Mouse (Mus musculus) MEL (cell line): ENCODE measurements around the gene Ripor2. TPM values are rescaled to one million over a fixed set of nuclear protein-coding genes. Genes with fewer than 3 reads are reported as not detected.

Source experiments
- DNase-seq: peaks from one replicate; pipeline ENCODE4 v3.0.0; 2011; ENCODE audit warnings: low read depth, low spot score
- H3K27ac ChIP-seq: 2 replicates; pipeline ENCODE4 v1.5.1; 2012; ENCODE audit warnings: low read depth, mild to moderate bottlenecking, control low read depth, low read length, moderate library complexity; ENCODE audit not compliant: control insufficient read depth
- H3K27me3 ChIP-seq, 2 experiments: fragments of 150-350 bp in 1 of 2; sonication (generic) in 1 of 2; 2 replicates each; pipeline ENCODE4 v1.6.1; 2012; ENCODE audit warnings: low read length in 2 of 2, mild to moderate bottlenecking in 2 of 2, improper control_type of control experiment in 1 of 2, moderate library complexity in 1 of 2; ENCODE audit not compliant: insufficient read depth in 2 of 2, control insufficient read depth in 1 of 2
- H3K36me3 ChIP-seq, 2 experiments: 2 replicates each; pipeline ENCODE4 v1.6.1; 2012 to 2014; ENCODE audit warnings: low read length in 2 of 2, improper control_type of control experiment in 1 of 2, inconsistent platforms in 1 of 2, mild to moderate bottlenecking in 1 of 2; ENCODE audit not compliant: insufficient read depth in 2 of 2, control insufficient read depth in 1 of 2
- H3K4me1 ChIP-seq, 2 experiments: fragments of 150-350 bp in 1 of 2; sonication (generic) in 1 of 2; 2 replicates each; pipeline ENCODE4 v1.6.1; 2012; ENCODE audit warnings: low read length in 2 of 2, improper control_type of control experiment in 1 of 2, mild to moderate bottlenecking in 1 of 2; ENCODE audit not compliant: insufficient read depth in 2 of 2, control insufficient read depth in 1 of 2
- H3K4me3 ChIP-seq, 2 experiments: fragments of 150-350 bp in 1 of 2; sonication (generic) in 1 of 2; 2 replicates each; pipeline ENCODE4 v1.5.1; 2012; ENCODE audit warnings: low read depth in 2 of 2, low read length in 2 of 2, mild to moderate bottlenecking in 2 of 2, moderate library complexity in 2 of 2, control low read depth in 1 of 2, improper control_type of control experiment in 1 of 2; ENCODE audit not compliant: control insufficient read depth in 1 of 2, insufficient read depth in 1 of 2
- H3K79me2 ChIP-seq: 2 replicates; pipeline ENCODE4 v1.6.1; 2012; ENCODE audit warnings: mild to moderate bottlenecking, low read length, moderate library complexity; ENCODE audit not compliant: control insufficient read depth, poor library complexity, insufficient read depth
- H3K9ac ChIP-seq: 2 replicates; pipeline ENCODE4 v1.6.1; 2012; ENCODE audit warnings: low read depth, mild to moderate bottlenecking, control low read depth, low read length, moderate library complexity; ENCODE audit not compliant: control insufficient read depth, poor library complexity, severe bottlenecking
- H3K9me3 ChIP-seq: fragments of 150-350 bp; sonication (generic); replicated peaks from 2 replicates; pipeline ENCODE4 v1.6.1; 2012; ENCODE audit warnings: mild to moderate bottlenecking, low read length, improper control_type of control experiment, moderate library complexity; ENCODE audit not compliant: insufficient read depth
- GABPA ChIP-seq: IDR thresholded peaks from 2 replicates; pipeline ENCODE4 v1.6.1; 2012; ENCODE audit warnings: low read depth, mild to moderate bottlenecking, inconsistent platforms, low read length, improper control_type of control experiment, moderate library complexity
- KAT2A ChIP-seq: conservative IDR thresholded peaks from 2 replicates; pipeline ENCODE4 v1.6.1; 2012; ENCODE audit warnings: low read depth, low read length, improper control_type of control experiment, inconsistent platforms
- MAX ChIP-seq: IDR thresholded peaks from 2 replicates; pipeline ENCODE4 v1.6.1; 2011; ENCODE audit warnings: low read length, improper control_type of control experiment
- MYC ChIP-seq: IDR thresholded peaks from 2 replicates; pipeline ENCODE4 v1.6.1; 2011; ENCODE audit warnings: low read depth, mild to moderate bottlenecking, low read length, improper control_type of control experiment, moderate library complexity
- POLR2AphosphoS2 ChIP-seq: IDR thresholded peaks from 2 replicates; pipeline ENCODE4 v1.6.1; 2011; ENCODE audit warnings: low read length, improper control_type of control experiment
- POLR2AphosphoS5 ChIP-seq: IDR thresholded peaks from 2 replicates; pipeline ENCODE4 v1.6.1; 2012; ENCODE audit warnings: low read depth, borderline replicate concordance, mild to moderate bottlenecking, inconsistent platforms, low read length, moderate library complexity, mixed read lengths
- SIN3A ChIP-seq: IDR thresholded peaks from 2 replicates; pipeline ENCODE4 v1.6.1; 2012; ENCODE audit warnings: low read length, improper control_type of control experiment, inconsistent platforms
- TBP ChIP-seq: IDR thresholded peaks from 2 replicates; pipeline ENCODE4 v1.8.0; 2011; ENCODE audit warnings: low read depth, low read length, improper control_type of control experiment
- USF2 ChIP-seq, 2 experiments: IDR thresholded peaks; 2 replicates each; pipeline ENCODE4 v1.6.1; 2011 to 2012; ENCODE audit warnings: improper control_type of control experiment in 2 of 2, low read length in 2 of 2, borderline replicate concordance in 1 of 2, inconsistent platforms in 1 of 2, low read depth in 1 of 2, mild to moderate bottlenecking in 1 of 2; ENCODE audit not compliant: insufficient read depth in 1 of 2
- ZKSCAN1 ChIP-seq: IDR thresholded peaks from 2 replicates; pipeline ENCODE4 v1.6.1; 2012; ENCODE audit warnings: low read depth, mild to moderate bottlenecking, inconsistent platforms, low read length, improper control_type of control experiment, moderate library complexity
- ZMIZ1 ChIP-seq: IDR thresholded peaks from 2 replicates; pipeline ENCODE4 v1.6.1; 2012; ENCODE audit warnings: low read depth, mild to moderate bottlenecking, inconsistent platforms, low read length, improper control_type of control experiment, moderate library complexity
- polyA plus RNA-seq, 2 experiments: library from polyadenylated mRNA; stranded (reverse) in 1 of 2; unstranded in 1 of 2; fragments of >175 nt in 1 of 2; fragments of >200 nt in 1 of 2; gene quantifications; 2 replicates each; pipeline versions ENCODE4 v1.2.1 to v1.2.4; 2012; ENCODE audit warnings: low replicate concordance in 2 of 2, low read depth in 1 of 2; ENCODE audit not compliant: insufficient read length in 2 of 2, insufficient read depth in 1 of 2, missing spikeins in 1 of 2
- total RNA-seq: library from RNA; depleted of rRNA; stranded (reverse); fragments of 300-350 nt; gene quantifications from 2 replicates; pipeline ENCODE4 v1.2.3, GENCODE M21; 2012

Ripor2 gene
- total and polyA plus RNA-seq, 3 experiments = 13.5 to 18.5 TPM; not detected in 1

DNA sequence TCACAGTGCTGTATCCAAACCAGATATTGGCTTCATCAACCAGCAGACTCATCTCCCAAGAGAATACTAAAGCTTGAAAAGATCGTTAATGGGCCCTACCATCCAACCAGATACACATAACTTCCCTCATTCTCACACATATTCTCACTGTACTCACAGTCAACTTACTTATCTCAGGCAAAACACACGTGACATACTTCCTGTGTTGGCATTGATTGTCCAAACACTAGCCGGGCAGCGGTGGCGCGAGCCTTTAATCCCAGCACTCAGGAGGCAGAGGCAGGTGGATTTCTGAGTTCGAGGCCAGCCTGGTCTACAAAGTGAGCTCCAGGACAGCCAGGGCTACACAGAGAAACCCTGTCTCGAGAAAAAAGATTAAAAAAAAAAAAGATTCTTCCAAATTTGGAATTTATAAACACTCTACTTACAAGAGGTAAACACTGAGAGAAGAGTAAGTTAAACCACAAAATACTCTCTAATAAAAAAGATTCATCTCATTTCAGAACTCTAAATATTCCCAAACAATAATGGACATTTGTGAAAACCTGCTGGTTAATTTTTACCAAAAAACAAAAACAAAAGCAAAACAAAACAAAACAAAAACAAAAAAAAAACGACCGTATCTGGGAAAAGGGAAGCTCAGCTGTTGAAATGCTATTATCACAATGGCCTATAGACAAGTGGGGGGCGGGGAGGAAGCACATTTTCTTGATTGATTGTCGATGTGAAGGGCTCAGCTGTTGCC, 176.0 kb downstream of the Ripor2 start (continued):
- TF ChIP-seq MYC (no peak), GABPA (no peak)

DNA sequence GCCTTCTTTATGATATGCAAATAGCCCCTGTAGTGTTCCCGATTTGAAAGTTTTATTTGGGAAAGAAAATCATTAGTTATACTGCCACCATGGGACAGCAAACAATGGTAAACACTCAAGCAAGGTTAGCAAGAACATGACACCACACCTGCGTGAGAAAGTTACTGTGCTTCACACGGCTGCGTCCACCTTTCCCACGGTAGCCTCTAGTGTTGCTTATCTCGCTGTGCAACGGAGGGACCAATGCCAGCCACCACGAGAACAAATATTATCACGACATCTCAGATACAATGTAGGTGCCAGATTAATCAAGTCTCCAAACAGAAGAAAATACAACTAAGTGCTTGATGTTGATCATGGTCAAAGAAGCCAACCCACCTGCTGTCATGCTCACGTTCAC, 177.5 kb downstream of the Ripor2 start:
- no peak overlapping the region for H3K9ac ChIP-seq

DNA sequence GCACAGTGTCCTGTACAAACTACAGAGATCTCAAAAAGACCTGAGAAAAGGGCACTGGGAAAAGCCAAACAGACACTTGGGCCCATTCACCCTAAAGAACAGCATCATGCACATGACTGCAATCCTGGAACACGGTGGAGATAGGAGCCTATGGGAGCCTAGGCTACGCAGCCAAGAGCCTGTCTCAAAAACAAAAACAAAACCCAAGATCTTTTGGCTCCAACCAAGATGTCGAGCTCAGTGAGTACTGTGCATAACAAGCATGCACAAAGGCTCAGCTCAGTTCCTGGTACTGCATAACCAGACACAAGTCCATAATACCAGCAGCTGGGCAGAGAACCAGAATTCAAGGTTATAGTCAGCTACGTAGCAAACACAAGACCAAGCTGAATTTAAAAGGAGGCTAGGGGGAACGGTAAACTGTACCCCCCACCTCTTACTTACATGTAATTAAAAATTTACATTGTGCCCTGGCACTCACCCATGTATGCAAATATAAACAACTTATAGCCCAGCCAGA, 178.4 kb downstream of the Ripor2 start:
- peaks cover 24 to 37% of the 10 kb centered on the region in 2 experiments for H3K36me3 ChIP-seq

More for the DNA sequence above, 177.5 kb downstream of the Ripor2 start:
- no peak overlapping the region for H3K4me3 ChIP-seq
- peaks cover 0 to 22% of the 10 kb centered on the region in 2 experiments; a peak in 3 of 4 replicates for H3K4me1 ChIP-seq
- H3K9me3 ChIP-seq = no peaks in the 10 kb centered on the region
- H3K79me2 ChIP-seq = peaks cover 26% of the 10 kb centered on the region
- H3K36me3 ChIP-seq = peaks cover 26 to 37% of the 10 kb centered on the region in 2 experiments
- no peak for TF ChIP-seq SIN3A
- no peak for TF ChIP-seq KAT2A
- no peak for TF ChIP-seq ZMIZ1
- TF ChIP-seq ZKSCAN1 = no peak
- no peaks in the 10 kb centered on the region for H3K27me3 ChIP-seq
- no peak for DNase-seq
- no peak overlapping the region for H3K27ac ChIP-seq

DNA sequence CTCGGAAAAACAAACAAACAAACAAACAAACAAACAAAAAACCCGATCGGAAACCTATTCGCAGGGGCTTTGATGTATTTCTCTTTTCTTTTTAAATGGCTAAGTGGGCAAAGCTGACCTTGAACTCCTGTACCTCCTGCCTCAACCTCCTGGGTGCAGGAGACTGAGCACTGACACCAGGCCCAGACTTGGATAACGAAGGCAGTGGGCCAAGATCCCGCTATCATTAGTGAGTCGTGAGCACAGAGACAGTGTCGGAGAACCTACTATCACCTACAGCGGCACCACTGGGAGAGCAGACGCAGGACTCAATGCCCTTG, 179.1 kb downstream of the Ripor2 start:
- Histone ChIP-seq H3K36me3 (peaks cover 18 to 37% of the 10 kb centered on the region in 2 experiments), H3K4me1 (peaks cover 0 to 22% of the 10 kb centered on the region in 2 experiments; a peak in 3 of 4 replicates), H3K4me3 (peak overlapping the region; percentile 63 to 85), H3K9ac (peak overlapping the region; percentile 69), H3K9me3 (no peaks in the 10 kb centered on the region), H3K27me3 (no peaks in the 10 kb centered on the region), H3K79me2 (peaks cover 26% of the 10 kb centered on the region), H3K27ac (peak overlapping the region; percentile 62)
- TF ChIP-seq SIN3A (peak; percentile 48; the same call in 1 of the 2 replicates), TBP (peak; percentile 69; the same call in 1 of the 2 replicates), USF2 (IDR thresholded peaks at IDR 0.05; ENCODE audit: borderline replicate concordance in 1 of 2, insufficient read depth in 1 of 2, low read depth in 1 of 2, low read length in 2 of 2) (no peak), ZKSCAN1 (no peak), POLR2AphosphoS5 (0 out of 2 replicates have a peak, but pooled peaks have one; percentile 21)
- DNase-seq = no peak

More for the DNA sequence above, 178.4 kb downstream of the Ripor2 start:
- H3K27ac ChIP-seq = no peak overlapping the region
- no peaks in the 10 kb centered on the region for H3K27me3 ChIP-seq
- H3K4me1 ChIP-seq = peaks cover 0 to 22% of the 10 kb centered on the region in 2 experiments; a peak in 3 of 4 replicates
- no peaks in the 10 kb centered on the region for H3K9me3 ChIP-seq
- 0 out of 2 replicates have a peak, but pooled peaks have one; percentile 25 for TF ChIP-seq MAX
- TF ChIP-seq POLR2AphosphoS2 = no peak
- peak; percentile 37 for DNase-seq
- peak overlapping the region; percentile 63 to 85 for H3K4me3 ChIP-seq
- H3K9ac ChIP-seq = peak overlapping the region; percentile 69
- H3K79me2 ChIP-seq = peaks cover 26% of the 10 kb centered on the region
